Mouse (Mus musculus): ENCODE measurements at regions not wholly inside any gene's neighbourhood (a gene's known extent, or its start where the extent isn't known, plus 50 kb on each side); places are given as distances from the start of the nearest gene placed in this dataset.

- no peak for DNase-seq (ENCODE audit: low read depth, low spot score)
Observed at GRCm38 (mm10) chr4:34105251-34105650, 55.3 kb upstream of the Spaca1 start.

- no peak for DNase-seq (ENCODE audit: low read depth, low spot score)
Observed at GRCm38 (mm10) chr4:34114323-34114722, 64.3 kb upstream of the Spaca1 start.

- DNase-seq (ENCODE audit: low read depth, low spot score), result no peak
Observed at GRCm38 (mm10) chr4:34117086-34117485, 67.1 kb upstream of the Spaca1 start.

- no peak for DNase-seq (ENCODE audit: low read depth, low spot score)
Observed at GRCm38 (mm10) chr4:34122959-34123520, 73.0 kb upstream of the Spaca1 start.

GRCm38 (mm10) chr4:34128224-34128623 is 78.2 kb upstream of the Spaca1 start:
- DNase-seq (ENCODE audit: low read depth, low spot score), result no peak

GRCm38 (mm10) chr4:34146133-34146867 is 96.3 kb upstream of the Spaca1 start:
- DNase-seq (ENCODE audit: low read depth, low spot score), result no peak

GRCm38 (mm10) chr4:34148956-34149739 is 99.2 kb upstream of the Spaca1 start:
- DNase-seq (ENCODE audit: low read depth, low spot score), result no peak

- DNase-seq (ENCODE audit: low read depth, low spot score), result no peak
Observed at GRCm38 (mm10) chr4:34151605-34152347, 101.8 kb upstream of the Spaca1 start.

GRCm38 (mm10) chr4:34155501-34155900 is 105.5 kb upstream of the Spaca1 start:
- DNase-seq (ENCODE audit: low read depth, low spot score), result no peak

- no peak for DNase-seq (ENCODE audit: low read depth, low spot score)
Observed at GRCm38 (mm10) chr4:34157818-34158511, 108.0 kb upstream of the Spaca1 start.

GRCm38 (mm10) chr4:34171265-34171862 is 121.4 kb upstream of the Spaca1 start:
- no peak for DNase-seq (ENCODE audit: low read depth, low spot score)

- DNase-seq (ENCODE audit: low read depth, low spot score), result no peak
Observed at GRCm38 (mm10) chr4:34172000-34172399, 122.0 kb upstream of the Spaca1 start.

- no peak for DNase-seq (ENCODE audit: low read depth, low spot score)
Observed at GRCm38 (mm10) chr4:34177421-34177820, 127.4 kb upstream of the Spaca1 start.

- no peak for DNase-seq (ENCODE audit: low read depth, low spot score)
Observed at GRCm38 (mm10) chr4:34186522-34186921, 136.5 kb upstream of the Spaca1 start.

GRCm38 (mm10) chr4:34203193-34203848 is 153.3 kb upstream of the Spaca1 start:
- DNase-seq (ENCODE audit: low read depth, low spot score), result no peak

- DNase-seq (ENCODE audit: low read depth, low spot score), result no peak
Observed at GRCm38 (mm10) chr4:34209179-34209896, 159.3 kb upstream of the Spaca1 start.

- DNase-seq (ENCODE audit: low read depth, low spot score), result no peak
Observed at GRCm38 (mm10) chr4:34213731-34214130, 163.7 kb upstream of the Spaca1 start.

- no peak for DNase-seq (ENCODE audit: low read depth, low spot score)
Observed at GRCm38 (mm10) chr4:34214346-34214745, 164.4 kb upstream of the Spaca1 start.

- no peak for DNase-seq (ENCODE audit: low read depth, low spot score)
Observed at GRCm38 (mm10) chr4:34221915-34222314, 171.9 kb upstream of the Spaca1 start.

Measured in A20 (cell line).